Mouse (Mus musculus): Measurements from ENCODE around the gene Vmn1r33. TPM values are rescaled to one million over a fixed set of nuclear protein-coding genes. Genes with fewer than 3 reads are reported as not detected.
"Not testable (repeated sequence)": the region's sequence is repeated elsewhere in the genome, so short reads cannot be mapped to it uniquely, and the experiment has no call there.

The Vmn1r33 gene
- not detected in 2 replicates for polyA plus RNA-seq (2012; rRNA removed)

GRCm38 (mm10) chr6:66618182-66618581 is at the start of gene Vmn1r33:
TSS of gene Vmn1r33 (minus strand) at chr6:66618282.
- not testable (repeated sequence) for H3K27ac ChIP-seq (ENCODE audit: insufficient read depth, low read length); H3K4me3 ChIP-seq (ENCODE audit: insufficient read depth, low read length); H3K4me1 ChIP-seq (ENCODE audit: control insufficient read depth, insufficient read depth, low read length)

GRCm38 (mm10) chr6:66643779-66644178 is 25.7 kb upstream of the Vmn1r33 start, which contains the start of gene Vmn1r34:
TSS of gene Vmn1r34 (minus strand) at chr6:66643879.
- no peak for TF ChIP-seq CTCF (IDR thresholded peaks at IDR 0.05; ENCODE audit: extremely low read depth, insufficient read depth, low read length)
- no peak for TF ChIP-seq POLR2A (IDR thresholded peaks at IDR 0.05; ENCODE audit: extremely low read depth, insufficient read depth, low read length)
- Histone ChIP-seq H3K4me3 (ENCODE audit: insufficient read depth, low read length) (no peak within 1 kb of the TSS), H3K4me1 (ENCODE audit: control insufficient read depth, insufficient read depth, low read length) (no peaks in the 10 kb centered on the region), H3K27ac (ENCODE audit: insufficient read depth, low read length) (no peak within 1 kb of the TSS)

- Histone ChIP-seq H3K4me3 (ENCODE audit: insufficient read depth, low read length) (no peak overlapping the region), H3K27ac (ENCODE audit: insufficient read depth, low read length) (no peak overlapping the region), H3K4me1 (ENCODE audit: control insufficient read depth, insufficient read depth, low read length) (no peaks in the 10 kb centered on the region)
- TF ChIP-seq POLR2A (IDR thresholded peaks at IDR 0.05; ENCODE audit: extremely low read depth, insufficient read depth, low read length) (no peak), CTCF (IDR thresholded peaks at IDR 0.05; ENCODE audit: extremely low read depth, insufficient read depth, low read length) (no peak)
Measured at GRCm38 (mm10) chr6:66595804-66596203, 22.3 kb downstream of the Vmn1r33 start.

Other genes starting within 250 kb of the Vmn1r33 start
- 11.7 and 11.8 TPM in 2 replicates for gene Mad2l1, start 82.9 kb downstream of the Vmn1r33 start, polyA plus RNA-seq (2012; rRNA removed)
- 0.04 TPM in 1 of 2 replicates, not detected in the other for gene Vmn1r32, start 58.2 kb downstream of the Vmn1r33 start, polyA plus RNA-seq (2012; rRNA removed)
- gene Vmn1r34, start 25.6 kb upstream of the Vmn1r33 start, polyA plus RNA-seq (2012; rRNA removed) = not detected in 2 replicates
- gene Vmn1r35, start 67.6 kb upstream of the Vmn1r33 start, polyA plus RNA-seq (2012; rRNA removed) = not detected in 2 replicates
- gene Vmn1r36, start 100.9 kb upstream of the Vmn1r33 start, polyA plus RNA-seq (2012; rRNA removed) = not detected in 2 replicates
- gene Vmn1r37, start 111.1 kb upstream of the Vmn1r33 start, polyA plus RNA-seq (2012; rRNA removed) = not detected in 2 replicates
- gene Vmn1r38, start 164.3 kb upstream of the Vmn1r33 start, polyA plus RNA-seq (2012; rRNA removed) = not detected in 2 replicates
- not detected in 2 replicates for gene Vmn1r39, start 192.3 kb upstream of the Vmn1r33 start, polyA plus RNA-seq (2012; rRNA removed)